Mouse (Mus musculus) thymus, adult 2 months (tissue): ENCODE data around the gene Ptch1. TPM values are rescaled to one million over a fixed set of nuclear protein-coding genes. Genes with fewer than 3 reads are reported as not detected.
A peak's percentile ranks its signal among the peaks of the same experiment; 100 is the strongest.

ENCODE experiments used
- DNase-seq: peaks from one replicate; pipeline ENCODE4 v3.0.0; 2021
- H3K27ac ChIP-seq: fragments of 200-500 bp; 2 replicates; pipeline ENCODE4 v1.5.1; 2012; ENCODE audit warnings: low read length, control low read depth; ENCODE audit not compliant: control insufficient read depth, insufficient read depth
- H3K27me3 ChIP-seq: fragments of 200-500 bp; 2 replicates; pipeline ENCODE4 v1.6.1; 2012; ENCODE audit warnings: mild to moderate bottlenecking, low read length, moderate library complexity, mixed read lengths; ENCODE audit not compliant: control insufficient read depth, insufficient read depth
- H3K36me3 ChIP-seq: fragments of 200-500 bp; 2 replicates; pipeline ENCODE4 v1.6.1; 2012; ENCODE audit warnings: mild to moderate bottlenecking, low read length, moderate library complexity; ENCODE audit not compliant: control insufficient read depth, insufficient read depth
- H3K4me1 ChIP-seq: fragments of 200-500 bp; replicated peaks from 2 replicates; pipeline ENCODE4 v1.6.1; 2012; ENCODE audit warnings: low read length; ENCODE audit not compliant: control insufficient read depth, insufficient read depth
- H3K4me3 ChIP-seq: fragments of 200-500 bp; 2 replicates; pipeline ENCODE4 v1.5.1; 2012; ENCODE audit warnings: mild to moderate bottlenecking, low read length, control low read depth, moderate library complexity; ENCODE audit not compliant: control insufficient read depth, insufficient read depth
- CTCF ChIP-seq: fragments of 200-500 bp; IDR thresholded peaks from 2 replicates; pipeline ENCODE4 v1.5.1; 2012; ENCODE audit warnings: mild to moderate bottlenecking, control low read depth, low read length, moderate library complexity, borderline replicate concordance; ENCODE audit not compliant: control insufficient read depth, poor library complexity, insufficient read depth; ENCODE audit errors: extremely low read depth
- POLR2A ChIP-seq: fragments of 200-500 bp; IDR thresholded peaks from 2 replicates; pipeline ENCODE4 v1.6.1; 2012; ENCODE audit warnings: mild to moderate bottlenecking, low read length, control low read depth, moderate library complexity; ENCODE audit not compliant: control insufficient read depth, poor library complexity, insufficient read depth; ENCODE audit errors: extremely low read depth
- WGBS: fragments of 180-500 bp; shearing (Covaris S2); methylation state at CpG from one replicate; pipeline ENCODE4 v1.1.7; 2018; 5-methylcytosine and 5-hydroxymethylcytosine counted together
- polyA plus RNA-seq: library from polyadenylated mRNA; depleted of rRNA; stranded (reverse); fragments of >200 nt; gene quantifications from 2 replicates; pipeline ENCODE4 v1.2.3, GENCODE M21; 2012

Ptch1 gene
- polyA plus RNA-seq, 1 experiment = 27.2 TPM

DNA sequence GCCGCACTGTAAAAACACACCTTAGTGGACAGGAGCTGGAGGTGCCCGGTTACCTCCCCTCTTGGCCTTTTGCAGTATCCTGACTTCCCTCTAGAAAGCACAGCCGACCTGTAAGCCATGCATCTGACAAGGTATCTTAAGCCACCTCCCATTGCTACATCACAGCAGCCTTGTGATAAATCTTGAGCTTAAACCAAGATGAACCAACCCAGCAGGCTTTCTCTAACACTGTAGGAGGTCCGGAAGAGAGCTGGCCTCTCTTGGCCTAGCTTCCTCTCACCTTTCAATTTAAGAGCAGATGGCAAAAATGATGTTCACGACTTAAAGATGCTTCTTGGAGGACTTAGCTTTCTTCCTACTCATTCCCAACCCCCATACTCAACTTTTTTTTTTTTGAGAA lies 17.5 kb downstream of the Ptch1 start:
- WGBS = 78% methylated on average over 5 of the region's 5 CpGs
- no peaks in the 10 kb centered on the region for H3K27me3 ChIP-seq
- DNase-seq = no peak
- H3K4me1 ChIP-seq = peaks cover 36% of the 10 kb centered on the region
- no peak overlapping the region for H3K27ac ChIP-seq
- H3K4me3 ChIP-seq = no peak overlapping the region
- H3K36me3 ChIP-seq = no peaks in the 10 kb centered on the region; the same call in 1 of the 2 replicates
- TF ChIP-seq POLR2A (no peak), CTCF (no peak)

- TF ChIP-seq CTCF (no peak), POLR2A (no peak)
- no peak for DNase-seq
- Histone ChIP-seq H3K4me3 (no peak overlapping the region), H3K36me3 (peaks cover 6% of the 10 kb centered on the region; the same call in 1 of the 2 replicates), H3K27ac (no peak overlapping the region), H3K4me1 (peaks cover 36% of the 10 kb centered on the region), H3K27me3 (no peaks in the 10 kb centered on the region)
- 91% methylated on average over 11 of the region's 11 CpGs for WGBS
These were observed 18.8 kb downstream of the Ptch1 start for GRCm38 (mm10) chr13:63554569-63554968.

DNA sequence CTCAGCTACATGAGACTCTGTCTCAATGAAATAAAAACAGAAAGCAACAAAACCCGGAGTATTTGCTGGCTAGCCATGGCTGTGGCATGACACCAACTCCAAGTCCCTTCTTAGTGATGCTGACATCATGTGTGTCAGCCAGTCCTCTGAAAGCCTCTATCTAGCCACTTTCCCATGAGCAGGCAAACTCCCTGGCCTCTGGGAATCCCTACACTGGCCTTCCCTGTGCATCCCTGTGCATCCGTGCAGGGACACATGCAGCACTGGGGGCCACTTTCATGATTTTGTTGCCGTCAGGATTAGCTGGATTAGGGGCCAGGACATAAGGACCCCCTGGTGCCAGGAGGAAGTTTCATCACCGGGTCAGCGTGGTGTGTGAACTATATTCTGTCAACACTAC lies 20.0 kb downstream of the Ptch1 start:
- no peak for DNase-seq
- Histone ChIP-seq H3K36me3 (peaks cover 6% of the 10 kb centered on the region; the same call in 1 of the 2 replicates), H3K27ac (no peak overlapping the region), H3K27me3 (no peaks in the 10 kb centered on the region), H3K4me1 (peaks cover 30% of the 10 kb centered on the region), H3K4me3 (no peak overlapping the region)
- TF ChIP-seq CTCF (no peak), POLR2A (no peak)
- 75% methylated on average over 5 of the region's 5 CpGs for WGBS

- Histone ChIP-seq H3K4me1 (peaks cover 25% of the 10 kb centered on the region), H3K27ac (no peak overlapping the region), H3K4me3 (no peak overlapping the region), H3K36me3 (peaks cover 9% of the 10 kb centered on the region), H3K27me3 (no peaks in the 10 kb centered on the region)
- TF ChIP-seq CTCF (0 out of 2 replicates have a peak, but pooled peaks have one; percentile 42), POLR2A (no peak)
- WGBS = 27% methylated on average over 10 of the region's 10 CpGs
- DNase-seq = peak; percentile 67
These were observed 21.0 kb downstream of the Ptch1 start for GRCm38 (mm10) chr13:63552291-63552932.

- H3K27me3 ChIP-seq = no peaks in the 10 kb centered on the region
- peaks cover 9% of the 10 kb centered on the region for H3K36me3 ChIP-seq
- H3K27ac ChIP-seq = no peak overlapping the region
- no peak for DNase-seq
- H3K4me1 ChIP-seq = peaks cover 24% of the 10 kb centered on the region
- no peak for TF ChIP-seq CTCF
- TF ChIP-seq POLR2A = no peak
- 96% methylated on average over 10 of the region's 10 CpGs for WGBS
- no peak overlapping the region for H3K4me3 ChIP-seq
These were observed 21.7 kb downstream of the Ptch1 start for GRCm38 (mm10) chr13:63551552-63552290.

GRCm38 (mm10) chr13:63550367-63550766 lies 23.0 kb downstream of the Ptch1 start:
- no peak overlapping the region for H3K4me3 ChIP-seq
- peaks cover 11% of the 10 kb centered on the region for H3K36me3 ChIP-seq
- TF ChIP-seq CTCF = no peak
- TF ChIP-seq POLR2A = no peak
- no peak for DNase-seq
- WGBS = 97% methylated on average over 5 of the region's 5 CpGs
- H3K27ac ChIP-seq = no peak overlapping the region
- H3K4me1 ChIP-seq = peaks cover 22% of the 10 kb centered on the region
- H3K27me3 ChIP-seq = no peaks in the 10 kb centered on the region
